Mouse (Mus musculus) forebrain, embryonic 16.5 days (tissue): ENCODE data around the gene Mrpl27. TPM values are rescaled to one million over a fixed set of nuclear protein-coding genes. Genes with fewer than 3 reads are reported as not detected.

Experiments
- ATAC-seq: fragments of 200-750 bp; cut with Nextera tagmentation; 2 replicates; pipeline ENCODE4 v1.8.0; 2017; ENCODE audit warnings: mild to moderate bottlenecking, moderate library complexity
- H3K27ac ChIP-seq: fragments of 300-500 bp; sonication (generic); 2 replicates; pipeline ENCODE4 v1.5.1; 2014; ENCODE audit warnings: low read length, control low read depth
- H3K27me3 ChIP-seq: fragments of 300-500 bp; sonication (generic); replicated peaks from 2 replicates; pipeline ENCODE4 v1.6.1; 2014; ENCODE audit warnings: low read length; ENCODE audit not compliant: control insufficient read depth, insufficient read depth
- H3K36me3 ChIP-seq: fragments of 300-500 bp; sonication (generic); 2 replicates; pipeline ENCODE4 v1.6.1; 2014; ENCODE audit not compliant: control insufficient read depth, insufficient read depth
- H3K4me1 ChIP-seq: fragments of 300-500 bp; sonication (generic); replicated peaks from 2 replicates; pipeline ENCODE4 v1.6.1; 2014; ENCODE audit warnings: low read length; ENCODE audit not compliant: control insufficient read depth, insufficient read depth
- H3K4me2 ChIP-seq: fragments of 300-500 bp; sonication (generic); 2 replicates; pipeline ENCODE4 v1.6.1; 2014; ENCODE audit warnings: mild to moderate bottlenecking, low read length, control low read depth
- H3K4me3 ChIP-seq: fragments of 300-500 bp; sonication (generic); replicated peaks from 2 replicates; pipeline ENCODE4 v1.5.1; 2014; ENCODE audit warnings: mild to moderate bottlenecking, low read length, control low read depth
- H3K9ac ChIP-seq: fragments of 300-500 bp; sonication (generic); replicated peaks from 2 replicates; pipeline ENCODE4 v1.6.1; 2014; ENCODE audit warnings: low read depth, low read length, control low read depth
- H3K9me3 ChIP-seq: fragments of 300-500 bp; sonication (generic); 2 replicates; pipeline ENCODE4 v1.6.1; 2016; ENCODE audit warnings: low read length; ENCODE audit not compliant: control insufficient read depth
- WGBS: fragments of 180-500 bp; shearing (Covaris S2); extraction: QIAGEN DNeasy Blood & Tissue Kit; methylation state at CpG from one replicate; pipeline ENCODE4 v1.1.7; 2014; 5-methylcytosine and 5-hydroxymethylcytosine counted together
- polyA plus RNA-seq: library from polyadenylated mRNA; unstranded; fragments of >200 nt; fragmentation: Nextera tagmentation; extraction: Ambion mirVana; gene quantifications from 2 replicates; pipeline ENCODE4 v1.2.1, GENCODE M21; 2015

Mrpl27 gene
- polyA plus RNA-seq, 1 experiment from 2014 or later: 114 TPM

- Histone ChIP-seq H3K27ac (no peak overlapping the region), H3K4me1 (peaks cover 15% of the 10 kb centered on the region), H3K9ac (no peak overlapping the region), H3K4me2 (peak overlapping the region; percentile 85), H3K27me3 (no peaks in the 10 kb centered on the region), H3K36me3 (no peaks in the 10 kb centered on the region), H3K4me3 (peak overlapping the region; percentile 69), H3K9me3 (no peaks in the 10 kb centered on the region)
- ATAC-seq: no peak
- 51% methylated on average over 8 of the region's 8 CpGs for WGBS
Observed at GRCm38 (mm10) chr11:94652973-94653372, 594 bp upstream of the Mrpl27 start.

- Histone ChIP-seq H3K36me3 (peaks cover 20% of the 10 kb centered on the region; the same call in 1 of the 2 replicates), H3K27ac (no peak overlapping the region), H3K27me3 (no peaks in the 10 kb centered on the region), H3K9ac (no peak overlapping the region), H3K4me2 (no peak overlapping the region), H3K4me1 (no peaks in the 10 kb centered on the region), H3K4me3 (no peak overlapping the region), H3K9me3 (no peaks in the 10 kb centered on the region)
- WGBS: 67% methylated on average over 1 of the region's 1 CpGs
- ATAC-seq: no peak
Observed at GRCm38 (mm10) chr11:94661344-94661743, 7.8 kb downstream of the Mrpl27 start.

GRCm38 (mm10) chr11:94665281-94665680 lies 11.7 kb downstream of the Mrpl27 start:
- Histone ChIP-seq H3K27ac (no peak overlapping the region), H3K36me3 (peaks cover 20% of the 10 kb centered on the region), H3K9me3 (no peaks in the 10 kb centered on the region), H3K4me2 (no peak overlapping the region), H3K4me3 (no peak overlapping the region), H3K4me1 (no peaks in the 10 kb centered on the region), H3K27me3 (no peaks in the 10 kb centered on the region), H3K9ac (no peak overlapping the region)
- WGBS: 89% methylated on average over 6 of the region's 6 CpGs
- ATAC-seq: no peak

- no peak overlapping the region for H3K9ac ChIP-seq
- H3K36me3 ChIP-seq: no peaks in the 10 kb centered on the region
- H3K27me3 ChIP-seq: no peaks in the 10 kb centered on the region
- no peaks in the 10 kb centered on the region for H3K9me3 ChIP-seq
- WGBS: 90% methylated on average over 5 of the region's 5 CpGs
- H3K4me3 ChIP-seq: no peak overlapping the region
- H3K4me1 ChIP-seq: peaks cover 20% of the 10 kb centered on the region
- no peak overlapping the region for H3K27ac ChIP-seq
- no peak overlapping the region for H3K4me2 ChIP-seq
- ATAC-seq: no peak
Observed at GRCm38 (mm10) chr11:94674984-94675383, 21.4 kb downstream of the Mrpl27 start.

GRCm38 (mm10) chr11:94675446-94675845 lies 21.9 kb downstream of the Mrpl27 start:
- Histone ChIP-seq H3K27ac (no peak overlapping the region), H3K9me3 (no peaks in the 10 kb centered on the region), H3K4me1 (peaks cover 20% of the 10 kb centered on the region), H3K27me3 (no peaks in the 10 kb centered on the region), H3K4me3 (no peak overlapping the region), H3K9ac (no peak overlapping the region), H3K4me2 (no peak overlapping the region), H3K36me3 (no peaks in the 10 kb centered on the region)
- WGBS: 83% methylated on average over 5 of the region's 5 CpGs
- no peak for ATAC-seq

GRCm38 (mm10) chr11:94676308-94676707 lies 22.7 kb downstream of the Mrpl27 start:
- H3K4me2 ChIP-seq: peak overlapping the region; percentile 81
- no peaks in the 10 kb centered on the region for H3K36me3 ChIP-seq
- H3K9me3 ChIP-seq: no peaks in the 10 kb centered on the region
- H3K4me3 ChIP-seq: peak overlapping the region; percentile 92
- H3K4me1 ChIP-seq: peaks cover 20% of the 10 kb centered on the region
- peak overlapping the region; percentile 96 for H3K9ac ChIP-seq
- no peak for ATAC-seq
- 50% methylated on average over 4 of the region's 4 CpGs for WGBS
- H3K27ac ChIP-seq: no peak overlapping the region
- no peaks in the 10 kb centered on the region for H3K27me3 ChIP-seq

GRCm38 (mm10) chr11:94676754-94677606 lies 23.4 kb downstream of the Mrpl27 start, which contains the start of gene Xylt2:
TSS of gene Xylt2 (minus strand) at chr11:94677515.
- Histone ChIP-seq H3K4me2 (peak within 1 kb of the TSS; percentile 81), H3K9me3 (no peaks in the 10 kb centered on the region), H3K36me3 (no peaks in the 10 kb centered on the region), H3K27ac (peak within 1 kb of the TSS; percentile 87), H3K4me3 (peak within 1 kb of the TSS; percentile 92), H3K4me1 (peaks cover 20% of the 10 kb centered on the region), H3K27me3 (no peaks in the 10 kb centered on the region), H3K9ac (peak within 1 kb of the TSS; percentile 96)
- ATAC-seq: peak; percentile 97
- under 1% methylated on average over 80 of the region's 82 CpGs for WGBS

GRCm38 (mm10) chr11:94677607-94678145 lies 24.1 kb downstream of the Mrpl27 start:
- peak overlapping the region; percentile 96 for H3K9ac ChIP-seq
- H3K4me1 ChIP-seq: peaks cover 20% of the 10 kb centered on the region
- no peaks in the 10 kb centered on the region for H3K36me3 ChIP-seq
- no peaks in the 10 kb centered on the region for H3K9me3 ChIP-seq
- H3K4me3 ChIP-seq: peak overlapping the region; percentile 92
- H3K27me3 ChIP-seq: no peaks in the 10 kb centered on the region
- no peak; the same call in 1 of the 2 replicates for ATAC-seq
- 23% methylated on average over 15 of the region's 15 CpGs for whole genome bisulfite sequencing
- H3K27ac ChIP-seq: 0 out of 2 replicates have a peak overlapping the region, but pooled peaks have one; percentile 30
- peak overlapping the region; percentile 81 for H3K4me2 ChIP-seq

GRCm38 (mm10) chr11:94680639-94681038 lies 27.1 kb downstream of the Mrpl27 start:
- ATAC-seq: no peak
- no peaks in the 10 kb centered on the region for H3K36me3 ChIP-seq
- no peak overlapping the region for H3K27ac ChIP-seq
- no peak overlapping the region for H3K9ac ChIP-seq
- no peaks in the 10 kb centered on the region for H3K27me3 ChIP-seq
- no peak overlapping the region for H3K4me3 ChIP-seq
- H3K4me2 ChIP-seq: no peak overlapping the region
- H3K9me3 ChIP-seq: no peaks in the 10 kb centered on the region
- H3K4me1 ChIP-seq: peaks cover 17% of the 10 kb centered on the region
